Mouse (Mus musculus) midbrain, postnatal 0 days (tissue): ENCODE results near the gene Nrp1. TPM values are rescaled to one million over a fixed set of nuclear protein-coding genes. Genes with fewer than 3 reads are reported as not detected.

ENCODE experiments used
- ATAC-seq: fragments of 200-750 bp; cut with Nextera tagmentation; 2 replicates; pipeline ENCODE4 v1.8.0; 2017; ENCODE audit warnings: moderate number of reproducible peaks, mild to moderate bottlenecking, moderate TSS enrichment, moderate library complexity; ENCODE audit not compliant: low FRiP score
- DNase-seq: peaks from one replicate; pipeline ENCODE4 v3.0.0-alpha.2; 2015; ENCODE audit warnings: low spot score
- H3K27ac ChIP-seq: fragments of 300-500 bp; sonication (generic); 2 replicates; pipeline ENCODE4 v1.5.1; 2014; ENCODE audit warnings: low read depth, mild to moderate bottlenecking, low read length, mixed read lengths
- H3K27me3 ChIP-seq: fragments of 300-500 bp; sonication (generic); 2 replicates; pipeline ENCODE4 v1.6.1; 2014; ENCODE audit warnings: low read length, control low read depth, mixed read lengths; ENCODE audit not compliant: insufficient read depth
- H3K36me3 ChIP-seq: fragments of 300-500 bp; sonication (generic); 2 replicates; pipeline ENCODE4 v1.6.1; 2014; ENCODE audit warnings: low read length, control low read depth, mixed read lengths; ENCODE audit not compliant: insufficient read depth
- H3K4me1 ChIP-seq: fragments of 300-500 bp; sonication (generic); 2 replicates; pipeline ENCODE4 v1.6.1; 2014; ENCODE audit warnings: mild to moderate bottlenecking, control low read depth, antibody characterized with exemption, low read length, mixed read lengths; ENCODE audit not compliant: insufficient read depth
- H3K4me2 ChIP-seq: fragments of 300-500 bp; sonication (generic); 2 replicates; pipeline ENCODE4 v1.6.1; 2014; ENCODE audit warnings: low read depth, mild to moderate bottlenecking, low read length, mixed read lengths; ENCODE audit not compliant: poor library complexity, severe bottlenecking
- H3K4me3 ChIP-seq: fragments of 300-500 bp; sonication (generic); 2 replicates; pipeline ENCODE4 v1.5.1; 2014; ENCODE audit warnings: low read depth, mild to moderate bottlenecking, low read length, moderate library complexity
- H3K9ac ChIP-seq: fragments of 300-500 bp; sonication (generic); replicated peaks from 2 replicates; pipeline ENCODE4 v1.6.1; 2014; ENCODE audit warnings: mild to moderate bottlenecking, low read length, moderate library complexity, mixed read lengths; ENCODE audit not compliant: poor library complexity, severe bottlenecking
- H3K9me3 ChIP-seq: fragments of 300-500 bp; sonication (generic); 2 replicates; pipeline ENCODE4 v1.6.1; 2016; ENCODE audit warnings: low read length, control low read depth
- CTCF ChIP-seq: IDR thresholded peaks from 2 replicates; pipeline ENCODE4 v1.5.1; 2016; ENCODE audit warnings: antibody characterized with exemption, mild to moderate bottlenecking
- WGBS: fragments of 180-500 bp; shearing (Covaris S2); extraction: QIAGEN DNeasy Blood & Tissue Kit; methylation state at CpG from one replicate; pipeline ENCODE4 v1.1.7; 2014; 5-methylcytosine and 5-hydroxymethylcytosine counted together
- polyA plus RNA-seq: library from polyadenylated mRNA; unstranded; fragments of >200 nt; fragmentation: Nextera tagmentation; extraction: Ambion mirVana; gene quantifications from 2 replicates; pipeline ENCODE4 v1.2.1, GENCODE M21; 2015
- total RNA-seq: library from RNA; depleted of rRNA; stranded (reverse); fragments of >200 nt; gene quantifications from 2 replicates; pipeline ENCODE4 v1.2.3, GENCODE M21; 2014

Nrp1 gene
- total and polyA plus RNA-seq, 2 experiments from 2014 or later, result 57.9 to 59.3 TPM

GRCm38 (mm10) chr8:128355091-128355490 lies 3.3 kb upstream of the Nrp1 start:
- H3K36me3 ChIP-seq, result no peaks in the 10 kb centered on the region
- ATAC-seq (no peak), DNase-seq (no peak)
- H3K4me3 ChIP-seq, result no peak overlapping the region
- H3K9me3 ChIP-seq, result no peaks in the 10 kb centered on the region
- no peak overlapping the region for H3K9ac ChIP-seq
- H3K4me1 ChIP-seq, result 0 out of 2 replicates have a peak, but pooled peaks cover 2% of the 10 kb centered on the region
- no peak overlapping the region for H3K4me2 ChIP-seq
- WGBS, result 94% methylated on average over 1 of the region's 1 CpGs
- no peak overlapping the region for H3K27ac ChIP-seq
- no peak for TF ChIP-seq CTCF
- H3K27me3 ChIP-seq, result no peaks in the 10 kb centered on the region

GRCm38 (mm10) chr8:128356170-128356569 lies 2.2 kb upstream of the Nrp1 start:
- Histone ChIP-seq H3K4me2 (peak overlapping the region; percentile 84; the same call in 1 of the 2 replicates), H3K9ac (no peak overlapping the region), H3K27me3 (no peaks in the 10 kb centered on the region), H3K4me3 (no peak overlapping the region), H3K9me3 (no peaks in the 10 kb centered on the region), H3K4me1 (0 out of 2 replicates have a peak, but pooled peaks cover 4% of the 10 kb centered on the region), H3K36me3 (no peaks in the 10 kb centered on the region), H3K27ac (no peak overlapping the region)
- WGBS, result 85% methylated on average over 5 of the region's 5 CpGs
- ATAC-seq, result no peak
- TF ChIP-seq CTCF, result no peak
- no peak for DNase-seq

- DNase-seq, result peak; percentile 85
- Histone ChIP-seq H3K27ac (peak overlapping the region; percentile 86), H3K36me3 (no peaks in the 10 kb centered on the region), H3K27me3 (no peaks in the 10 kb centered on the region), H3K4me2 (peak overlapping the region; percentile 84), H3K9ac (peak overlapping the region; percentile 79), H3K9me3 (no peaks in the 10 kb centered on the region), H3K4me1 (0 out of 2 replicates have a peak, but pooled peaks cover 8% of the 10 kb centered on the region), H3K4me3 (peak overlapping the region; percentile 66)
- TF ChIP-seq CTCF, result peak; percentile 59
- peak; percentile 68 for ATAC-seq
- 5% methylated on average over 38 of the region's 49 CpGs for WGBS
These were observed 1.4 kb upstream of the Nrp1 start for GRCm38 (mm10) chr8:128356796-128357539.

- Histone ChIP-seq H3K36me3 (no peaks in the 10 kb centered on the region), H3K9ac (peak overlapping the region; percentile 79), H3K4me3 (peak overlapping the region; percentile 66), H3K9me3 (no peaks in the 10 kb centered on the region), H3K27ac (peak overlapping the region; percentile 86), H3K4me1 (0 out of 2 replicates have a peak, but pooled peaks cover 8% of the 10 kb centered on the region), H3K4me2 (peak overlapping the region; percentile 84), H3K27me3 (no peaks in the 10 kb centered on the region)
- TF ChIP-seq CTCF, result peak; percentile 89
- under 1% methylated on average over 29 of the region's 29 CpGs for WGBS
- DNase-seq, result peak; percentile 83
- peak; percentile 48; the same call in 1 of the 2 replicates for ATAC-seq
These were observed 631 bp upstream of the Nrp1 start for GRCm38 (mm10) chr8:128357540-128358405.

GRCm38 (mm10) chr8:128358756-128359520 lies 534 bp downstream of the Nrp1 start:
- Histone ChIP-seq H3K27ac (peak overlapping the region; percentile 86), H3K4me2 (peak overlapping the region; percentile 84), H3K4me3 (peak overlapping the region; percentile 66), H3K27me3 (no peaks in the 10 kb centered on the region), H3K36me3 (no peaks in the 10 kb centered on the region), H3K4me1 (peaks cover 8% of the 10 kb centered on the region; the same call in 1 of the 2 replicates), H3K9ac (peak overlapping the region; percentile 79), H3K9me3 (no peaks in the 10 kb centered on the region)
- WGBS, result under 1% methylated on average over 38 of the region's 41 CpGs
- peak; percentile 28; the same call in 1 of the 2 replicates for ATAC-seq
- peak; percentile 75 for DNase-seq
- no peak for TF ChIP-seq CTCF
